Mouse (Mus musculus) midbrain, embryonic 12.5 days (tissue): Measurements from ENCODE around the gene Pax3. TPM values are rescaled to one million over a fixed set of nuclear protein-coding genes. Genes with fewer than 3 reads are reported as not detected.

ENCODE experiments used
- polyA plus RNA-seq: library from polyadenylated mRNA; unstranded; fragments of >200 nt; fragmentation: Nextera tagmentation; extraction: Ambion mirVana; gene quantifications from 2 replicates; pipeline ENCODE4 v1.2.1, GENCODE M21; 2016

The Pax3 gene
- polyA plus RNA-seq, 1 experiment from 2014 or later = 61.9 TPM

Other genes with a start within 250 kb of the Pax3 start
- 1.6 and 2.6 TPM in 2 replicates for gene Sgpp2, start 113.2 kb upstream of the Pax3 start, polyA plus RNA-seq